Mouse (Mus musculus) myocyte (in vitro differentiated cells): ENCODE data around the gene Defb25.

Source experiments
- POLR2A ChIP-seq: IDR thresholded peaks from one replicate; pipeline ENCODE4 v1.6.1; 2011; ENCODE audit warnings: low read depth, mild to moderate bottlenecking, control low read depth, moderate library complexity; ENCODE audit not compliant: insufficient read length
- SRF ChIP-seq: IDR thresholded peaks from one replicate; pipeline ENCODE4 v1.6.1; 2011; ENCODE audit warnings: low read depth; ENCODE audit not compliant: control insufficient read depth, insufficient read length
- TCF12 ChIP-seq: IDR thresholded peaks from one replicate; pipeline ENCODE4 v1.6.1; 2011; ENCODE audit warnings: mild to moderate bottlenecking, control low read depth; ENCODE audit not compliant: poor library complexity, insufficient read depth, severe bottlenecking
- USF1 ChIP-seq: IDR thresholded peaks from one replicate; pipeline ENCODE4 v1.6.1; 2011; ENCODE audit warnings: low read depth, mild to moderate bottlenecking, control low read depth, moderate library complexity

- no peak for TF ChIP-seq SRF
- TF ChIP-seq POLR2A = no peak
- TF ChIP-seq TCF12 = no peak
- no peak for TF ChIP-seq USF1
These were observed 14.1 kb downstream of the Defb25 start for GRCm38 (mm10) chr2:152608719-152609118.
